Mouse (Mus musculus) limb, embryonic 11.5 days (tissue): ENCODE measurements around the gene Anxa5. TPM values are rescaled to one million over a fixed set of nuclear protein-coding genes. Genes with fewer than 3 reads are reported as not detected.

Experiments
- ATAC-seq: fragments of 200-750 bp; cut with Nextera tagmentation; 2 replicates; pipeline ENCODE4 v1.8.0; 2017; ENCODE audit warnings: low read depth; ENCODE audit not compliant: insufficient number of reproducible peaks, low FRiP score, low TSS enrichment
- DNase-seq: peaks from one replicate; pipeline ENCODE4 v3.0.0-alpha.2; 2015; ENCODE audit warnings: low spot score
- H3K27ac ChIP-seq: fragments of 300-500 bp; sonication (generic); replicated peaks from 2 replicates; pipeline ENCODE4 v1.5.1; 2014; ENCODE audit warnings: low read depth, mild to moderate bottlenecking, low read length
- H3K27me3 ChIP-seq: fragments of 300-500 bp; sonication (generic); 2 replicates; pipeline ENCODE4 v1.6.1; 2014; ENCODE audit warnings: mild to moderate bottlenecking, low read length, mixed read lengths; ENCODE audit not compliant: control insufficient read depth, insufficient read depth
- H3K36me3 ChIP-seq: fragments of 300-500 bp; sonication (generic); 2 replicates; pipeline ENCODE4 v1.6.1; 2014; ENCODE audit warnings: mild to moderate bottlenecking, low read length, moderate library complexity, mixed read lengths; ENCODE audit not compliant: control insufficient read depth, insufficient read depth
- H3K4me1 ChIP-seq: fragments of 300-500 bp; sonication (generic); 2 replicates; pipeline ENCODE4 v1.6.1; 2014; ENCODE audit warnings: low read length, mixed read lengths; ENCODE audit not compliant: control insufficient read depth, insufficient read depth
- H3K4me2 ChIP-seq: fragments of 300-500 bp; sonication (generic); 2 replicates; pipeline ENCODE4 v1.6.1; 2014; ENCODE audit warnings: low read depth, mild to moderate bottlenecking, moderate library complexity; ENCODE audit not compliant: severe bottlenecking
- H3K4me3 ChIP-seq: fragments of 300-500 bp; sonication (generic); 2 replicates; pipeline ENCODE4 v1.5.1; 2014; ENCODE audit warnings: low read depth, low read length
- H3K9ac ChIP-seq: fragments of 300-500 bp; sonication (generic); 2 replicates; pipeline ENCODE4 v1.6.1; 2014; ENCODE audit warnings: mild to moderate bottlenecking, low read length
- H3K9me3 ChIP-seq: fragments of 300-500 bp; sonication (generic); 2 replicates; pipeline ENCODE4 v1.6.1; 2016; ENCODE audit warnings: low read length; ENCODE audit not compliant: control insufficient read depth
- WGBS: fragments of 180-500 bp; shearing (Covaris S2); extraction: QIAGEN DNeasy Blood & Tissue Kit; methylation state at CpG from one replicate; pipeline ENCODE4 v1.1.7; 2014; 5-methylcytosine and 5-hydroxymethylcytosine counted together
- polyA plus RNA-seq: library from polyadenylated mRNA; unstranded; fragments of >200 nt; fragmentation: Nextera tagmentation; extraction: Ambion mirVana; gene quantifications from 2 replicates; pipeline ENCODE4 v1.2.1, GENCODE M21; 2014

Anxa5 gene
- polyA plus RNA-seq, 1 experiment from 2014 or later = 132 TPM

DNA sequence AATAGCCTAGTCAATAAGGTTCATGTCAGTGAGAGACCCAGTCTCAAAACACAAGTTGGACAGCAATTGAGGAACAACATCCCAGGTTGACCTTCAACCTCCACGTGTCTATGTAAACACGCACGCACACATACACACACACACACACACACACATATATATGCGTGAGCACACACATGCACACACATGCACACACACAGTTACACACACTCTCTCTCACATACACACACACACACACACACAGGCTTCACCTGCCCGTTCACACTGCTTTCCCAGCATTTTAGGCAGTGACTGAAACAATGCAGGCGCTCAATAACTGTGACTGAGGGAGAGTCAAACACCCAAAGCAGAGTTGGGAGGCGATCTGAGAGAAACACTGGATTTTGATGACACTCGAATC lies 29.6 kb upstream of the Anxa5 start:
- Histone ChIP-seq H3K9me3 (no peaks in the 10 kb centered on the region), H3K4me3 (no peak overlapping the region), H3K27me3 (no peaks in the 10 kb centered on the region), H3K9ac (no peak overlapping the region), H3K4me2 (no peak overlapping the region), H3K36me3 (no peaks in the 10 kb centered on the region), H3K27ac (no peak overlapping the region), H3K4me1 (no peaks in the 10 kb centered on the region)
- no peak for ATAC-seq
- 90% methylated on average over 8 of the region's 8 CpGs for WGBS
- DNase-seq = no peak

DNA sequence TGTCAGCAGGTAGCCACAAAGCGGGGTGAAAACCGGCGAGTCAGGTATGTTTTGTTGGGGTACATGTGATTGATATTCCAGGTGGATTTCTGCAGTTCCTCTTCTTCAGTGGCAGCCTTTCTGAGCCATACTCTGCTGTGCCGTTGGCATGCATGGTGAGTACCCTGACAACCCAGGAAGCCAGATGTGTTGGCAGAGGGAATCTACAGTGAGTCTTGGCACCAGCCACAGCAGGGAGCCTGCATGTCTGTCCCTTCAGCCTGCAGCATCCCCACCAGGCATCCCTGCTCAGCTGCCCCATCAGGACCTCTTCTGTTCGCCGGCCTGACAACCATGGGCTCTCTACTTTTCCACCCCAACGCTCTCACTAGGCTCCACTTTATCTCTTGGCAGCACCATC lies 25.9 kb upstream of the Anxa5 start:
- Histone ChIP-seq H3K4me1 (no peaks in the 10 kb centered on the region), H3K27me3 (no peaks in the 10 kb centered on the region), H3K4me3 (no peak overlapping the region), H3K9ac (no peak overlapping the region), H3K9me3 (no peaks in the 10 kb centered on the region), H3K27ac (no peak overlapping the region), H3K36me3 (no peaks in the 10 kb centered on the region), H3K4me2 (no peak overlapping the region)
- ATAC-seq (no peak), DNase-seq (no peak)
- WGBS = 83% methylated on average over 7 of the region's 7 CpGs

DNA sequence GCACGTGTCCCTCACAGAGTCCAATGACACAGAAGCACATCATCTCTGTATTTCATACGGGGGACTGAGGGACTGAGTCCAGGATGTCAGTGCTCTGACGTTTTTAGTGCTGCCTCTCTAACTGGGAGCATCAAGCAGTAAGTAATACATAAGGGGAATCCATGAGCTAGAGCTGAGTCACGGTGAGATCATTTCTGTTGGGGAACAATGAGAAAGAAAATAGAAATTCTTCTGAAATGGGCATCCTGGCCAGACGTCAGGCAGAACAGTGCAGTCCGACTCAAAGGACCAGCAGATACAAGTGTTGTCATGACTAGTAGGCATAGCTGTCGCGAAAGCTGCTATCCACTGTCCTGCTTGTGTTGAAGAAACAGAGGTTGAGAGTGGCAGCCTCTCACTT lies 25.3 kb upstream of the Anxa5 start:
- Histone ChIP-seq H3K27ac (no peak overlapping the region), H3K4me3 (no peak overlapping the region), H3K4me1 (no peaks in the 10 kb centered on the region), H3K9me3 (no peaks in the 10 kb centered on the region), H3K4me2 (no peak overlapping the region), H3K36me3 (no peaks in the 10 kb centered on the region), H3K27me3 (no peaks in the 10 kb centered on the region), H3K9ac (no peak overlapping the region)
- DNase-seq = no peak
- no peak for ATAC-seq
- WGBS = 85% methylated on average over 8 of the region's 8 CpGs

DNA sequence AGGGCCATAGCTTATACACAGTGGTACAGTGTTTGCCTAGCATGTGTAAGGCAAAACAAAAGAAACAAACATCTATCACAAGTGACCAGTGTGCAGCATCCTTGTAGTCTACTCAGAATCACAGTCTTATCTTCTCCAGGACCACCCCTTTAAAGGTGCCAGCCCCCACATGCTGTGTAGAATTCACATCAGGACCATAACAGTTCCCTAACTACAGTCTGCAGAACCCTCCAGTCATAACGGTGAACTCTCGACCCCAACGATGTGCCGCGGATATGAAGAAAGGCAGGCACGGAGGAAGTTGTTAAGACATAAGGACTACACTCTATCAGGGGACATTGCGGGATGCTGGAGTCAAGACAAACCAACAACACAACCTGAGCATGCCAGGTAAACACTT lies 23.7 kb upstream of the Anxa5 start:
- Histone ChIP-seq H3K9me3 (no peaks in the 10 kb centered on the region), H3K27me3 (no peaks in the 10 kb centered on the region), H3K36me3 (no peaks in the 10 kb centered on the region), H3K4me1 (no peaks in the 10 kb centered on the region), H3K4me2 (no peak overlapping the region), H3K9ac (no peak overlapping the region), H3K27ac (no peak overlapping the region), H3K4me3 (no peak overlapping the region)
- 91% methylated on average over 7 of the region's 7 CpGs for WGBS
- DNase-seq (no peak), ATAC-seq (no peak)

DNA sequence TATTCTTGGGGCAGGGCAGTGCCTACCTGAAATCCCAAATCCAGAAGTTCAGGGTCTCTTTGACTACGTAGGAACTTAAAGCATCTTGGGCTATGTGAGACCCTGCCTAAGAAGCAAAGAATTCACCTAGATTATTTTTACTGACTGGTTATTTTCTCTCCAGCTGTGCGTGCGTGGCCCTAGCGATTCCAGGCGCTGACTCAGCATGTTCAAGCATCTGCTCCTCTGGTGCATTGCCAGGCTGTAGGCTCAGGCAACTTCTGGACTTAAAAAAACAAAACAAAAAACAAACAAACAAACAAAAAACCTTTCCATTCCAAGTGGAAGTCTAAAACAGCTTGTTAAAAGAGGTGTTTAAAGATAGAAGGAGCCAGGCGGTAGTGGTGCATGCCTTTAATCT lies 22.5 kb upstream of the Anxa5 start:
- DNase-seq = no peak
- Histone ChIP-seq H3K9ac (no peak overlapping the region), H3K4me3 (no peak overlapping the region), H3K4me2 (no peak overlapping the region), H3K27ac (no peak overlapping the region), H3K27me3 (no peaks in the 10 kb centered on the region), H3K36me3 (no peaks in the 10 kb centered on the region), H3K4me1 (no peaks in the 10 kb centered on the region), H3K9me3 (no peaks in the 10 kb centered on the region)
- no peak for ATAC-seq
- WGBS = 92% methylated on average over 6 of the region's 6 CpGs

DNA sequence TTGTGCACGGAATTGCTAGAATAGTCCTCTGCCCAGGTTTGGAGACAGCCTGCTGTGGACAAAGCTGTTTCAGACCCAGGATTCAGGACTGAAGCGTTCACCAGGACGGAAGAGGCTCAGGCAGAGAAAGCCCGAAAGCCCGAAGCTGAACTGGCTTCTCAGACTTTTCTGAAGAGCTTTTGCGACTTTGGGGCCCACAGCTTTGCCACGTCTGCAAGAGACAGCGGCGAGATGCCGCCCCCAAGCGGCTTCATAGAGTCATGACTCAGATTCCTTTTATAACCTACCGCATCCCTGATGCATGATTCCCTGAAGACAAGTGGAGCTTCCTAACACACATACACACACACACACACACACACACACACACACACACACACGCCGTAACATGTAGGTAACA lies 21.1 kb upstream of the Anxa5 start:
- no peaks in the 10 kb centered on the region for H3K4me1 ChIP-seq
- no peaks in the 10 kb centered on the region for H3K9me3 ChIP-seq
- no peak overlapping the region for H3K9ac ChIP-seq
- H3K4me3 ChIP-seq = no peak overlapping the region
- ATAC-seq (no peak), DNase-seq (peak; percentile 80)
- no peak overlapping the region for H3K27ac ChIP-seq
- no peak overlapping the region for H3K4me2 ChIP-seq
- no peaks in the 10 kb centered on the region for H3K36me3 ChIP-seq
- no peaks in the 10 kb centered on the region for H3K27me3 ChIP-seq
- WGBS = 21% methylated on average over 14 of the region's 14 CpGs

DNA sequence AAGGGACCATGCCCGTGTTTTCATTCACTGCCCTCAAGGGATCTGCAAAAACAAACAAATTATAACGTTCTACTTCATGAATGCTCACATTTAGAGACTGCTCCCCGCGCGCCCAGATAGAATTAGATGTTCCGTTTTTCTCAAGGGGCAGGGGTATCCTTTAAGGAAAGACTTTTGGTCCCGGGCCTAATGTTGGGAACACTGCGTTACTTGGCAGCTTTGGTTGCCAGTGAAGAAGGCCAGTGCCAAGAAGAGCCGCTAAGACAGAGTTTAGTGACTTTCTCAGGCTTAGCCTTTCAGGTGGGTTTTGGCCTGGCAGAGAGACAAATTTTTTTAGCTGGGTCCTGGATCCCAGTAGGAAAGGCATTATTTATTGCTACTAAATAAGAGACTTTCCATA lies 20.6 kb upstream of the Anxa5 start:
- Histone ChIP-seq H3K9ac (no peak overlapping the region), H3K9me3 (no peaks in the 10 kb centered on the region), H3K4me1 (no peaks in the 10 kb centered on the region), H3K27ac (no peak overlapping the region), H3K4me2 (no peak overlapping the region), H3K36me3 (no peaks in the 10 kb centered on the region), H3K27me3 (no peaks in the 10 kb centered on the region), H3K4me3 (no peak overlapping the region)
- DNase-seq (no peak), ATAC-seq (no peak)
- WGBS = 87% methylated on average over 9 of the region's 9 CpGs

DNA sequence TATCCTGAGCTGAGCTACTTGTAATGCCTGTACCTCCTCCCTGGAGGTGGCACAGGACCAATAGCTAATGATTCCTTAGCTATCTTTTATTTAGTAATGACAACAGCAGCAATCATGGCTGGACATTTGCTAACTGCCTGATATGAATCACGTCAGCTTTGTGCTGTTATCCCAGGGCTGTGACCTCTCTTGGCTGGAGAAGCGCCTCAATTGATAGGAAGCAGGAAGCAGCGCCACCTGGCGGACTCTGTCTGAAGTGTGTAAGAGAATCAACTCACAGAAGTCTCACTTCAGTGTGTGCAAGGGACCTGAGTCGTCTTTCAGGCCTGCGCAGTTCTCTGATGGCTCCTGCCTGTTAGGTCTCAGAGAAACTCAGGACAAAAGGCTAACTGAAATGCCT lies 19.7 kb upstream of the Anxa5 start:
- Histone ChIP-seq H3K4me2 (no peak overlapping the region), H3K27ac (no peak overlapping the region), H3K4me1 (no peaks in the 10 kb centered on the region), H3K27me3 (no peaks in the 10 kb centered on the region), H3K9me3 (no peaks in the 10 kb centered on the region), H3K9ac (no peak overlapping the region), H3K36me3 (no peaks in the 10 kb centered on the region), H3K4me3 (no peak overlapping the region)
- ATAC-seq = 0 out of 2 replicates have a peak, but pooled peaks have one; percentile 65
- DNase-seq = peak; percentile 91
- WGBS = 13% methylated on average over 6 of the region's 6 CpGs

DNA sequence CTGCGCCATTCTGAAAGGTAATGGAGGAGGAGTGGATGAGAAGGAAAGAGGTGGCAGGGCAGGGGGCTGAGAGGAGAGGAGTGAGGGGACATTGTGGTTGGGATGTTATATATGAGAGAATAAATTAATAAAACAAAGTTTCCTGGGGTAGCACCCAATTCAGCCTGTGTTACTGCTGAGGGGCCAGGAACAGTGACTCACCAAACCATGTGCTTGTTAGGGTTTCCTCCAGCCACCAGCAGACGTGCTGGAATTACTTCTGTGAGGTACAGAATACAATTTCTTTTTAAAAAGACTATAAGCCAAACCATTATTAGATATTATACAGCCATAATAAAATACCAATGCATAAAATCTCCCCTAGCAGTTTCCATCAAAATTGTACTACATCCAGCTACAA lies 18.9 kb upstream of the Anxa5 start:
- Histone ChIP-seq H3K9me3 (no peaks in the 10 kb centered on the region), H3K4me1 (no peaks in the 10 kb centered on the region)

More for the DNA sequence above, 18.9 kb upstream of the Anxa5 start:
- H3K9ac ChIP-seq = no peak overlapping the region
- H3K4me2 ChIP-seq = no peak overlapping the region
- H3K4me3 ChIP-seq = no peak overlapping the region
- ATAC-seq (no peak), DNase-seq (no peak)
- 81% methylated on average over 2 of the region's 2 CpGs for WGBS
- no peaks in the 10 kb centered on the region for H3K27me3 ChIP-seq
- no peaks in the 10 kb centered on the region for H3K36me3 ChIP-seq
- H3K27ac ChIP-seq = no peak overlapping the region
